Mouse (Mus musculus) small intestine, adult 2 months (tissue): ENCODE measurements around the gene Apbb2. TPM values are rescaled to one million over a fixed set of nuclear protein-coding genes. Genes with fewer than 3 reads are reported as not detected.

Experiments used
- H3K27ac ChIP-seq: fragments of 200-500 bp; 2 replicates; pipeline ENCODE4 v1.5.1; 2012; ENCODE audit warnings: low read depth, low read length, control low read depth, inconsistent platforms; ENCODE audit not compliant: insufficient read depth
- H3K27me3 ChIP-seq: fragments of 200-500 bp; 2 replicates; pipeline ENCODE4 v1.6.1; 2012; ENCODE audit warnings: mild to moderate bottlenecking, moderate library complexity, low read length, inconsistent platforms; ENCODE audit not compliant: control insufficient read depth, insufficient read depth
- H3K36me3 ChIP-seq: fragments of 200-500 bp; 2 replicates; pipeline ENCODE4 v1.6.1; 2012; ENCODE audit warnings: mild to moderate bottlenecking, low read length, control low read depth, inconsistent platforms; ENCODE audit not compliant: control insufficient read depth, insufficient read depth
- H3K4me1 ChIP-seq: fragments of 200-500 bp; 2 replicates; pipeline ENCODE4 v1.6.1; 2012; ENCODE audit warnings: low read length, inconsistent platforms, mixed read lengths; ENCODE audit not compliant: control insufficient read depth, insufficient read depth, insufficient read length
- H3K4me3 ChIP-seq: fragments of 200-500 bp; 2 replicates; pipeline ENCODE4 v1.5.1; 2012; ENCODE audit warnings: low read depth, mild to moderate bottlenecking, control low read depth, inconsistent platforms, low read length, moderate library complexity
- CTCF ChIP-seq: fragments of 200-500 bp; IDR thresholded peaks from 2 replicates; pipeline ENCODE4 v1.5.1; 2012; ENCODE audit warnings: low read depth, mild to moderate bottlenecking, control low read depth, inconsistent platforms, low read length, moderate library complexity, mixed read lengths; ENCODE audit not compliant: insufficient replicate concordance, insufficient read length; ENCODE audit errors: extremely low read depth
- POLR2A ChIP-seq: fragments of 200-500 bp; IDR thresholded peaks from 2 replicates; pipeline ENCODE4 v1.6.1; 2012; ENCODE audit warnings: low read depth, mild to moderate bottlenecking, control low read depth, inconsistent platforms, low read length, moderate library complexity
- WGBS: fragments of 180-500 bp; shearing (Covaris S2); methylation state at CpG from one replicate; pipeline ENCODE4 v1.1.7; 2018; 5-methylcytosine and 5-hydroxymethylcytosine counted together
- polyA plus RNA-seq: library from polyadenylated mRNA; depleted of rRNA; stranded (reverse); fragments of >200 nt; gene quantifications from 2 replicates; pipeline ENCODE4 v1.2.3, GENCODE M21; 2012

The Apbb2 gene
- polyA plus RNA-seq, 1 experiment = 8.3 TPM

GRCm38 (mm10) chr5:66342285-66342684 lies 276.3 kb downstream of the Apbb2 start:
- Histone ChIP-seq H3K36me3 (no peaks in the 10 kb centered on the region), H3K27me3 (no peaks in the 10 kb centered on the region), H3K4me3 (no peak overlapping the region), H3K4me1 (peaks cover 13% of the 10 kb centered on the region), H3K27ac (no peak overlapping the region)
- WGBS = 74% methylated on average over 9 of the region's 9 CpGs
- TF ChIP-seq CTCF = no peak
- TF ChIP-seq POLR2A = no peak

GRCm38 (mm10) chr5:66341848-66342247 lies 276.7 kb downstream of the Apbb2 start:
- no peaks in the 10 kb centered on the region for H3K36me3 ChIP-seq
- no peaks in the 10 kb centered on the region for H3K27me3 ChIP-seq
- no peak overlapping the region for H3K4me3 ChIP-seq
- peaks cover 14% of the 10 kb centered on the region for H3K4me1 ChIP-seq
- WGBS = 26% methylated on average over 10 of the region's 10 CpGs
- no peak for TF ChIP-seq CTCF
- TF ChIP-seq POLR2A = no peak
- no peak overlapping the region for H3K27ac ChIP-seq

- H3K27me3 ChIP-seq = no peaks in the 10 kb centered on the region
- no peak overlapping the region for H3K4me3 ChIP-seq
- no peak for TF ChIP-seq POLR2A
- no peak for TF ChIP-seq CTCF
- 72% methylated on average over 17 of the region's 17 CpGs for WGBS
- no peak overlapping the region for H3K27ac ChIP-seq
- peaks cover 14% of the 10 kb centered on the region for H3K4me1 ChIP-seq
- H3K36me3 ChIP-seq = no peaks in the 10 kb centered on the region
These were observed 278.1 kb downstream of the Apbb2 start for GRCm38 (mm10) chr5:66340356-66341102.

GRCm38 (mm10) chr5:66338583-66338982 lies 280.0 kb downstream of the Apbb2 start:
- TF ChIP-seq CTCF (peak; percentile 24; the same call in 1 of the 2 replicates), POLR2A (no peak)
- H3K27ac ChIP-seq = no peak overlapping the region
- H3K36me3 ChIP-seq = no peaks in the 10 kb centered on the region
- H3K4me1 ChIP-seq = peaks cover 14% of the 10 kb centered on the region
- WGBS = 62% methylated on average over 7 of the region's 7 CpGs
- no peak overlapping the region for H3K4me3 ChIP-seq
- no peaks in the 10 kb centered on the region for H3K27me3 ChIP-seq

GRCm38 (mm10) chr5:66337969-66338345 lies 280.6 kb downstream of the Apbb2 start:
- Histone ChIP-seq H3K27ac (no peak overlapping the region), H3K4me3 (no peak overlapping the region), H3K4me1 (peaks cover 14% of the 10 kb centered on the region), H3K36me3 (no peaks in the 10 kb centered on the region), H3K27me3 (no peaks in the 10 kb centered on the region)
- WGBS = 47% methylated on average over 6 of the region's 6 CpGs
- TF ChIP-seq POLR2A (no peak), CTCF (no peak)

- H3K27me3 ChIP-seq = no peaks in the 10 kb centered on the region
- WGBS = 19% methylated on average over 38 of the region's 38 CpGs
- H3K36me3 ChIP-seq = no peaks in the 10 kb centered on the region
- H3K4me1 ChIP-seq = peaks cover 14% of the 10 kb centered on the region
- no peak for TF ChIP-seq POLR2A
- TF ChIP-seq CTCF = no peak
- peak overlapping the region; percentile 50 for H3K4me3 ChIP-seq
- no peak overlapping the region for H3K27ac ChIP-seq
These were observed 281.3 kb downstream of the Apbb2 start for GRCm38 (mm10) chr5:66337025-66337968.

- Histone ChIP-seq H3K36me3 (no peaks in the 10 kb centered on the region), H3K27me3 (no peaks in the 10 kb centered on the region), H3K4me3 (no peak overlapping the region), H3K4me1 (no peaks in the 10 kb centered on the region), H3K27ac (no peak overlapping the region)
- TF ChIP-seq POLR2A (no peak), CTCF (no peak)
- 61% methylated on average over 6 of the region's 6 CpGs for WGBS
These were observed 287.8 kb downstream of the Apbb2 start for GRCm38 (mm10) chr5:66330806-66331205.
